Mouse (Mus musculus) kidney, adult 2 months (tissue): ENCODE measurements around the gene Lsp1.

Experiments
- CTCF ChIP-seq: fragments of 200-500 bp; conservative IDR thresholded peaks from 2 replicates; pipeline ENCODE4 v1.5.1; 2011; ENCODE audit warnings: low read depth, mild to moderate bottlenecking, control low read depth, low read length, moderate library complexity, mixed read lengths; ENCODE audit not compliant: insufficient read depth, insufficient read length
- POLR2A ChIP-seq: fragments of 200-500 bp; IDR thresholded peaks from one replicate; pipeline ENCODE4 v1.6.1; 2011; ENCODE audit warnings: low read depth, low read length, control low read depth

GRCm38 (mm10) chr7:142539828-142540227 is 79.2 kb downstream of the Lsp1 start:
- TF ChIP-seq CTCF (no peak), POLR2A (no peak)
